Mouse (Mus musculus): ENCODE data around the gene Ap2m1.

DNA sequence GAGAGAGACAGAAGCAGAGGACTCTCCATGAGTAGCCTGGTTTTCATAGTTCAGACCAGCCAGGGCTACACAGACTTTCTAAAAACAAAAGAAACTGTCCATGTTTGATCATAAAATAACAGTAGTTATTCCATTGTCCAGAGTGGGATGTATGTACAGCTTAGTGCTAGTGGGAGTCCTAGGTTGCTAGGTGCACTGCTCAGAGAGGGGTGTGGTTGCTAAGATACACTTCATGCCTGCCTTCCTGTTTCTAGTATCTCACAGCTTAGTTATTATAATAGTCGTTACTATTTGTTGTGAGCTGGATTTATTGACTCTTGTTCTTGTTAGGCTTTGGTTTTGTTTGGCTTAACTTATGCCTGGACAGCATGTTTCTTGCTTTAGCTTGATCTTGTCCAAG, 29.8 kb downstream of the Ap2m1 start:
- TF ChIP-seq CTCF (IDR thresholded peaks at IDR 0.05; ENCODE audit: extremely low read depth, insufficient read depth, insufficient read length, insufficient replicate concordance) = no peak
- no peak for TF ChIP-seq POLR2A (IDR thresholded peaks at IDR 0.05; ENCODE audit: low read depth, low read length)

Data from spleen, adult 2 months (tissue).